Mouse (Mus musculus): ENCODE results near the gene Selenbp1. TPM values are rescaled to one million over a fixed set of nuclear protein-coding genes. Genes with fewer than 3 reads are reported as not detected.
"Not testable (repeated sequence)": the region's sequence is repeated elsewhere in the genome, so short reads cannot be mapped to it uniquely, and the experiment has no call there.

Selenbp1 gene
- polyA plus RNA-seq, 1 experiment = 35.6 TPM

- no peak overlapping the region for H3K27ac ChIP-seq (ENCODE audit: control insufficient read depth, insufficient read depth, low read depth, low read length, poor library complexity)
- no peak overlapping the region for H3K4me3 ChIP-seq (replicated peaks; ENCODE audit: control insufficient read depth, low read depth, low read length)
- 73% methylated on average over 2 of the region's 2 CpGs for WGBS
- no peaks in the 10 kb centered on the region for H3K4me1 ChIP-seq (ENCODE audit: control insufficient read depth, insufficient read depth, low read length)
- TF ChIP-seq CTCF (IDR thresholded peaks at IDR 0.05; ENCODE audit: control insufficient read depth, insufficient read depth, low read length) = no peak
- TF ChIP-seq POLR2A (IDR thresholded peaks at IDR 0.05; ENCODE audit: borderline replicate concordance, control insufficient read depth, low read depth, low read length) = no peak
Measured at GRCm38 (mm10) chr3:94911050-94911693, 21.7 kb upstream of the Selenbp1 start.

GRCm38 (mm10) chr3:94913801-94914200 lies 19.1 kb upstream of the Selenbp1 start:
- Histone ChIP-seq H3K4me1 (ENCODE audit: control insufficient read depth, insufficient read depth, low read length) (peaks cover 2% of the 10 kb centered on the region), H3K4me3 (replicated peaks; ENCODE audit: control insufficient read depth, low read depth, low read length) (no peak overlapping the region), H3K27ac (ENCODE audit: control insufficient read depth, insufficient read depth, low read depth, low read length, poor library complexity) (no peak overlapping the region)
- no peak for TF ChIP-seq POLR2A (IDR thresholded peaks at IDR 0.05; ENCODE audit: borderline replicate concordance, control insufficient read depth, low read depth, low read length)
- TF ChIP-seq CTCF (IDR thresholded peaks at IDR 0.05; ENCODE audit: control insufficient read depth, insufficient read depth, low read length) = no peak
- 56% methylated on average over 5 of the region's 5 CpGs for WGBS

GRCm38 (mm10) chr3:94915903-94916741 lies 16.7 kb upstream of the Selenbp1 start:
- Histone ChIP-seq H3K4me1 (ENCODE audit: control insufficient read depth, insufficient read depth, low read length) (peaks cover 2% of the 10 kb centered on the region), H3K4me3 (replicated peaks; ENCODE audit: control insufficient read depth, low read depth, low read length) (no peak overlapping the region), H3K27ac (ENCODE audit: control insufficient read depth, insufficient read depth, low read depth, low read length, poor library complexity) (no peak overlapping the region)
- WGBS = 38% methylated on average over 7 of the region's 7 CpGs
- TF ChIP-seq POLR2A (IDR thresholded peaks at IDR 0.05; ENCODE audit: borderline replicate concordance, control insufficient read depth, low read depth, low read length) = no peak
- TF ChIP-seq CTCF (IDR thresholded peaks at IDR 0.05; ENCODE audit: control insufficient read depth, insufficient read depth, low read length) = no peak

GRCm38 (mm10) chr3:94917816-94918361 lies 15.0 kb upstream of the Selenbp1 start:
- Histone ChIP-seq H3K4me3 (replicated peaks; ENCODE audit: control insufficient read depth, low read depth, low read length) (no peak overlapping the region), H3K4me1 (ENCODE audit: control insufficient read depth, insufficient read depth, low read length) (peaks cover 2% of the 10 kb centered on the region), H3K27ac (ENCODE audit: control insufficient read depth, insufficient read depth, low read depth, low read length, poor library complexity) (peak overlapping the region; percentile 30; the same call in 1 of the 2 replicates)
- WGBS = 64% methylated on average over 14 of the region's 14 CpGs
- TF ChIP-seq CTCF (IDR thresholded peaks at IDR 0.05; ENCODE audit: control insufficient read depth, insufficient read depth, low read length) (no peak), POLR2A (IDR thresholded peaks at IDR 0.05; ENCODE audit: borderline replicate concordance, control insufficient read depth, low read depth, low read length) (no peak)

- Histone ChIP-seq H3K4me3 (replicated peaks; ENCODE audit: control insufficient read depth, low read depth, low read length) (no peak overlapping the region), H3K4me1 (ENCODE audit: control insufficient read depth, insufficient read depth, low read length) (peaks cover 2% of the 10 kb centered on the region), H3K27ac (ENCODE audit: control insufficient read depth, insufficient read depth, low read depth, low read length, poor library complexity) (no peak overlapping the region)
- WGBS = 79% methylated on average over 4 of the region's 4 CpGs
- TF ChIP-seq POLR2A (IDR thresholded peaks at IDR 0.05; ENCODE audit: borderline replicate concordance, control insufficient read depth, low read depth, low read length) (no peak), CTCF (IDR thresholded peaks at IDR 0.05; ENCODE audit: control insufficient read depth, insufficient read depth, low read length) (no peak)
Measured at GRCm38 (mm10) chr3:94918845-94919244, 14.0 kb upstream of the Selenbp1 start.

- Histone ChIP-seq H3K4me3 (replicated peaks; ENCODE audit: control insufficient read depth, low read depth, low read length) (no peak overlapping the region), H3K27ac (ENCODE audit: control insufficient read depth, insufficient read depth, low read depth, low read length, poor library complexity) (no peak overlapping the region), H3K4me1 (ENCODE audit: control insufficient read depth, insufficient read depth, low read length) (peaks cover 2% of the 10 kb centered on the region)
- 73% methylated on average over 3 of the region's 3 CpGs for WGBS
- TF ChIP-seq CTCF (IDR thresholded peaks at IDR 0.05; ENCODE audit: control insufficient read depth, insufficient read depth, low read length) = no peak
- TF ChIP-seq POLR2A (IDR thresholded peaks at IDR 0.05; ENCODE audit: borderline replicate concordance, control insufficient read depth, low read depth, low read length) = no peak
Measured at GRCm38 (mm10) chr3:94921104-94921503, 11.8 kb upstream of the Selenbp1 start.

GRCm38 (mm10) chr3:94922333-94922732 lies 10.5 kb upstream of the Selenbp1 start:
- H3K4me3 ChIP-seq (replicated peaks; ENCODE audit: control insufficient read depth, low read depth, low read length) = no peak overlapping the region
- H3K4me1 ChIP-seq (ENCODE audit: control insufficient read depth, insufficient read depth, low read length) = peaks cover 2% of the 10 kb centered on the region
- WGBS = 74% methylated on average over 3 of the region's 3 CpGs
- TF ChIP-seq POLR2A (IDR thresholded peaks at IDR 0.05; ENCODE audit: borderline replicate concordance, control insufficient read depth, low read depth, low read length) (no peak), CTCF (IDR thresholded peaks at IDR 0.05; ENCODE audit: control insufficient read depth, insufficient read depth, low read length) (no peak)
- H3K27ac ChIP-seq (ENCODE audit: control insufficient read depth, insufficient read depth, low read depth, low read length, poor library complexity) = no peak overlapping the region

- no peak for TF ChIP-seq POLR2A (IDR thresholded peaks at IDR 0.05; ENCODE audit: borderline replicate concordance, control insufficient read depth, low read depth, low read length)
- no peak for TF ChIP-seq CTCF (IDR thresholded peaks at IDR 0.05; ENCODE audit: control insufficient read depth, insufficient read depth, low read length)
- no peak overlapping the region for H3K27ac ChIP-seq (ENCODE audit: control insufficient read depth, insufficient read depth, low read depth, low read length, poor library complexity)
- WGBS = 44% methylated on average over 8 of the region's 8 CpGs
- no peaks in the 10 kb centered on the region; the same call in 1 of the 2 replicates for H3K4me1 ChIP-seq (ENCODE audit: control insufficient read depth, insufficient read depth, low read length)
- H3K4me3 ChIP-seq (replicated peaks; ENCODE audit: control insufficient read depth, low read depth, low read length) = no peak overlapping the region
Measured at GRCm38 (mm10) chr3:94924688-94925087, 8.2 kb upstream of the Selenbp1 start.

GRCm38 (mm10) chr3:94926301-94926736 lies 6.5 kb upstream of the Selenbp1 start:
- H3K4me3 ChIP-seq (replicated peaks; ENCODE audit: control insufficient read depth, low read depth, low read length); H3K4me1 ChIP-seq (ENCODE audit: control insufficient read depth, insufficient read depth, low read length); H3K27ac ChIP-seq (ENCODE audit: control insufficient read depth, insufficient read depth, low read depth, low read length, poor library complexity): not testable (repeated sequence)
- 54% methylated on average over 4 of the region's 4 CpGs for WGBS

- H3K4me3 ChIP-seq (replicated peaks; ENCODE audit: control insufficient read depth, low read depth, low read length); H3K27ac ChIP-seq (ENCODE audit: control insufficient read depth, insufficient read depth, low read depth, low read length, poor library complexity); H3K4me1 ChIP-seq (ENCODE audit: control insufficient read depth, insufficient read depth, low read length): not testable (repeated sequence)
- 82% methylated on average over 4 of the region's 4 CpGs for WGBS
Measured at GRCm38 (mm10) chr3:94928979-94929378, 3.9 kb upstream of the Selenbp1 start.

GRCm38 (mm10) chr3:94930386-94931266 lies 2.2 kb upstream of the Selenbp1 start:
- 84% methylated on average over 7 of the region's 7 CpGs for WGBS
- H3K4me1 ChIP-seq (ENCODE audit: control insufficient read depth, insufficient read depth, low read length); H3K4me3 ChIP-seq (replicated peaks; ENCODE audit: control insufficient read depth, low read depth, low read length); H3K27ac ChIP-seq (ENCODE audit: control insufficient read depth, insufficient read depth, low read depth, low read length, poor library complexity): not testable (repeated sequence)
